Mouse (Mus musculus) liver, adult 2 months (tissue): ENCODE results near the gene Cenpm.

Experiments used
- CTCF ChIP-seq: fragments of 200-500 bp; IDR thresholded peaks from 2 replicates; pipeline ENCODE4 v1.5.1; 2011; ENCODE audit warnings: low read depth, low read length, control low read depth
- POLR2A ChIP-seq: fragments of 200-500 bp; IDR thresholded peaks from 2 replicates; pipeline ENCODE4 v1.6.1; 2011; ENCODE audit warnings: low read length, control low read depth; ENCODE audit not compliant: insufficient read depth; ENCODE audit errors: extremely low read depth

GRCm38 (mm10) chr15:82184183-82184582, 60.4 kb downstream of the Cenpm start:
- TF ChIP-seq CTCF, result no peak
- TF ChIP-seq POLR2A, result no peak
